In the genomic region with DNA sequence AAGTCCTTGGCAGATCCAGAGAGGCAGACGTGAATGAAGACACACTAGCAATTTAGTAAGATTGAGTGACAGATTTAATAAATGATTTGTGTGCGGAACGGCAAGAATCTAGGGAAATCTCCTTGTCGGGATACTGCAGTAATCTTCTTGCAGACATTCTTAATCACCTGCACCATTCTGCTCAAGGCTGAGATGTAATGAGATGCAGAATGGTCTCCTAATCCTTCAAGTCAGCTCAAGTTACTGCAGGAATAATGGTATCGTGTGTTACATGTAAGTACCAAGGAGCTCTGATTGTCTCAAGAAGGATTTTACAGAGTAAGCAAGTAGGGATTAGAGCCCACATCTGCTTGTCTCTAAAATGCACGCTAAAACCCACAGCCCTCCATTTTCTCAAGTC, we compare ENCODE assay signal across 17 mouse cellular contexts.
DNase-seq lines count a peak whose midpoint lies in the region; ATAC-seq and TF ChIP-seq lines count a peak whose summit lies in the region.
"Had no signal": no experiment of that assay in that cellular context is flagged by ENCODE, and none has a peak within 500 bp of the region (broad histone marks: within the 10 kb centered on the region; RNA-seq: fewer than 3 reads in every experiment).

No protein-coding gene starts in this region.

- H3K27me3 ChIP-seq in hindbrain, embryonic 15.5 days = no peaks in the 10 kb centered on the region
- H3K27me3 ChIP-seq in hindbrain, embryonic 10.5 days (ENCODE audit: insufficient read depth, poor library complexity, severe bottlenecking) = no peaks in the 10 kb centered on the region
- no peaks in the 10 kb centered on the region for H3K27me3 ChIP-seq in midbrain, embryonic 14.5 days (ENCODE audit: control insufficient read depth, insufficient read depth, low read length)
- no peaks in the 10 kb centered on the region for H3K27me3 ChIP-seq in midbrain, embryonic 13.5 days
- H3K27me3 ChIP-seq in embryonic facial prominence, embryonic 14.5 days (replicated peaks; ENCODE audit: control insufficient read depth, insufficient read depth, low read length) = no peaks in the 10 kb centered on the region
- H3K27me3 ChIP-seq in midbrain, postnatal 0 days (ENCODE audit: insufficient read depth, low read length) = no peaks in the 10 kb centered on the region
- H3K27me3 ChIP-seq: heart, embryonic 12.5 days; intestine, embryonic 15.5 days had no signal

- ATAC-seq in hindbrain, embryonic 15.5 days (ENCODE audit: low FRiP score, low read depth) = peak; percentile 38; the same call in 1 of the 2 replicates
- no peak for ATAC-seq in midbrain, embryonic 14.5 days (ENCODE audit: low FRiP score, low TSS enrichment)
- no peak for ATAC-seq in midbrain, embryonic 13.5 days
- ATAC-seq in embryonic facial prominence, embryonic 14.5 days (ENCODE audit: low read depth) = peak; percentile 82
- ATAC-seq in midbrain, postnatal 0 days (ENCODE audit: low FRiP score) = no peak
- ATAC-seq: forebrain, embryonic 16.5 days; intestine, embryonic 15.5 days had no signal

- no peaks in the 10 kb centered on the region for H3K9me3 ChIP-seq in hindbrain, embryonic 15.5 days
- H3K9me3 ChIP-seq in hindbrain, embryonic 10.5 days = no peaks in the 10 kb centered on the region
- no peaks in the 10 kb centered on the region for H3K9me3 ChIP-seq in midbrain, embryonic 14.5 days (ENCODE audit: control insufficient read depth, low read length)
- no peaks in the 10 kb centered on the region for H3K9me3 ChIP-seq in midbrain, embryonic 13.5 days
- no peaks in the 10 kb centered on the region for H3K9me3 ChIP-seq in embryonic facial prominence, embryonic 14.5 days (ENCODE audit: control insufficient read depth, low read length)
- no peaks in the 10 kb centered on the region for H3K9me3 ChIP-seq in midbrain, postnatal 0 days (ENCODE audit: low read length)
- H3K9me3 ChIP-seq: heart, embryonic 12.5 days; intestine, embryonic 15.5 days had no signal

- H3K4me1 ChIP-seq in hindbrain, embryonic 15.5 days (replicated peaks) = no peaks in the 10 kb centered on the region
- H3K4me1 ChIP-seq in hindbrain, embryonic 10.5 days (replicated peaks) = no peaks in the 10 kb centered on the region
- no peaks in the 10 kb centered on the region for H3K4me1 ChIP-seq in midbrain, embryonic 14.5 days (ENCODE audit: control insufficient read depth, insufficient read depth, low read length)
- H3K4me1 ChIP-seq in midbrain, embryonic 13.5 days (replicated peaks) = no peaks in the 10 kb centered on the region
- no peaks in the 10 kb centered on the region for H3K4me1 ChIP-seq in embryonic facial prominence, embryonic 14.5 days (ENCODE audit: control insufficient read depth, insufficient read depth, low read length)
- H3K4me1 ChIP-seq in midbrain, postnatal 0 days (ENCODE audit: insufficient read depth, low read length) = no peaks in the 10 kb centered on the region
- H3K4me1 ChIP-seq: intestine, embryonic 15.5 days had no signal

- no peak overlapping the region for H3K4me3 ChIP-seq in hindbrain, embryonic 15.5 days
- no peak overlapping the region for H3K4me3 ChIP-seq in hindbrain, embryonic 10.5 days
- no peak overlapping the region for H3K4me3 ChIP-seq in midbrain, embryonic 14.5 days (replicated peaks; ENCODE audit: low read depth, low read length)
- no peak overlapping the region for H3K4me3 ChIP-seq in midbrain, embryonic 13.5 days (replicated peaks)
- H3K4me3 ChIP-seq in embryonic facial prominence, embryonic 14.5 days (ENCODE audit: low read depth, low read length) = no peak overlapping the region
- H3K4me3 ChIP-seq in midbrain, postnatal 0 days (ENCODE audit: low read depth, low read length) = no peak overlapping the region
- H3K4me3 ChIP-seq: heart, embryonic 12.5 days; intestine, embryonic 15.5 days had no signal

- DNase-seq in hindbrain, embryonic 10.5 days (ENCODE audit: low spot score) = no peak
- peak; percentile 18 for DNase-seq in midbrain, embryonic 14.5 days
- DNase-seq in embryonic facial prominence, embryonic 14.5 days (ENCODE audit: low spot score) = peak; percentile 53
- peak; percentile 19 for DNase-seq in midbrain, postnatal 0 days (ENCODE audit: low spot score)
- DNase-seq in embryo, embryonic 11 days = no peak
- DNase-seq: adrenal gland, adult 8-10 months; adrenal gland, postnatal 36 days; cerebellum, adult 11 months; cerebellum, adult 8-10 months; cerebellum, postnatal 14 days; gastrocnemius, postnatal 14 days; kidney, adult 18-20 months had no signal

- no peak overlapping the region for H3K4me2 ChIP-seq in hindbrain, embryonic 15.5 days
- no peak overlapping the region for H3K4me2 ChIP-seq in midbrain, embryonic 14.5 days (ENCODE audit: low read length)
- H3K4me2 ChIP-seq in midbrain, embryonic 13.5 days (replicated peaks) = no peak overlapping the region
- H3K4me2 ChIP-seq in embryonic facial prominence, embryonic 14.5 days (ENCODE audit: low read depth, low read length) = no peak overlapping the region
- H3K4me2 ChIP-seq in midbrain, postnatal 0 days (ENCODE audit: low read depth, low read length, poor library complexity, severe bottlenecking) = no peak overlapping the region
- H3K4me2 ChIP-seq: heart, embryonic 12.5 days; intestine, embryonic 15.5 days had no signal

- 63% methylated on average over 6 of the region's 6 CpGs for WGBS in hindbrain, embryonic 15.5 days
- WGBS in hindbrain, embryonic 10.5 days = 80% methylated on average over 6 of the region's 6 CpGs
- WGBS in midbrain, embryonic 14.5 days = 24% methylated on average over 6 of the region's 6 CpGs
- 33% methylated on average over 6 of the region's 6 CpGs for WGBS in midbrain, embryonic 13.5 days
- 42% methylated on average over 6 of the region's 6 CpGs for WGBS in embryonic facial prominence, embryonic 14.5 days
- WGBS in midbrain, postnatal 0 days = 23% methylated on average over 6 of the region's 6 CpGs

- no peak overlapping the region for H3K27ac ChIP-seq in hindbrain, embryonic 15.5 days (replicated peaks)
- no peak overlapping the region for H3K27ac ChIP-seq in hindbrain, embryonic 10.5 days
- no peak overlapping the region for H3K27ac ChIP-seq in midbrain, embryonic 14.5 days (replicated peaks; ENCODE audit: low read depth, low read length)
- no peak overlapping the region for H3K27ac ChIP-seq in midbrain, embryonic 13.5 days
- H3K27ac ChIP-seq in embryonic facial prominence, embryonic 14.5 days (replicated peaks; ENCODE audit: low read depth, low read length) = no peak overlapping the region
- no peak overlapping the region for H3K27ac ChIP-seq in midbrain, postnatal 0 days (ENCODE audit: low read depth, low read length)
- H3K27ac ChIP-seq: intestine, embryonic 15.5 days had no signal

- no peak overlapping the region for H3K9ac ChIP-seq in hindbrain, embryonic 15.5 days
- no peak overlapping the region for H3K9ac ChIP-seq in midbrain, embryonic 14.5 days (replicated peaks; ENCODE audit: low read length)
- no peak overlapping the region for H3K9ac ChIP-seq in midbrain, embryonic 13.5 days (replicated peaks)
- H3K9ac ChIP-seq in embryonic facial prominence, embryonic 14.5 days (ENCODE audit: low read depth, low read length) = no peak overlapping the region
- H3K9ac ChIP-seq in midbrain, postnatal 0 days (replicated peaks; ENCODE audit: low read length, poor library complexity, severe bottlenecking) = no peak overlapping the region
- H3K9ac ChIP-seq: heart, embryonic 12.5 days; intestine, embryonic 15.5 days had no signal

- no peaks in the 10 kb centered on the region for H3K36me3 ChIP-seq in hindbrain, embryonic 15.5 days
- no peaks in the 10 kb centered on the region for H3K36me3 ChIP-seq in hindbrain, embryonic 10.5 days
- no peaks in the 10 kb centered on the region for H3K36me3 ChIP-seq in midbrain, embryonic 14.5 days (ENCODE audit: control insufficient read depth, insufficient read depth, low read length)
- H3K36me3 ChIP-seq in midbrain, embryonic 13.5 days = no peaks in the 10 kb centered on the region
- H3K36me3 ChIP-seq in embryonic facial prominence, embryonic 14.5 days (ENCODE audit: control insufficient read depth, insufficient read depth, low read length) = no peaks in the 10 kb centered on the region
- H3K36me3 ChIP-seq in midbrain, postnatal 0 days (ENCODE audit: insufficient read depth, low read length) = no peaks in the 10 kb centered on the region
- H3K36me3 ChIP-seq: heart, embryonic 12.5 days; intestine, embryonic 15.5 days had no signal

- no peak for TF ChIP-seq CTCF in midbrain, postnatal 0 days (IDR thresholded peaks at IDR 0.05)

Comparison
In these comparisons a context has a peak if more than half of its experiments do, and no peak if none do; other contexts are left out.
1. ATAC-seq: peak in hindbrain, embryonic 15.5 days (single experiment) and embryonic facial prominence, embryonic 14.5 days (single experiment); none in midbrain, embryonic 14.5 days (single experiment), midbrain, embryonic 13.5 days (single experiment) and midbrain, postnatal 0 days (single experiment).
2. DNase-seq: peak in midbrain, embryonic 14.5 days (single experiment), embryonic facial prominence, embryonic 14.5 days (single experiment) and midbrain, postnatal 0 days (single experiment); none in hindbrain, embryonic 10.5 days (single experiment) and embryo, embryonic 11 days (single experiment).